Mouse (Mus musculus): ENCODE data around the gene Atp8b4.

DNA sequence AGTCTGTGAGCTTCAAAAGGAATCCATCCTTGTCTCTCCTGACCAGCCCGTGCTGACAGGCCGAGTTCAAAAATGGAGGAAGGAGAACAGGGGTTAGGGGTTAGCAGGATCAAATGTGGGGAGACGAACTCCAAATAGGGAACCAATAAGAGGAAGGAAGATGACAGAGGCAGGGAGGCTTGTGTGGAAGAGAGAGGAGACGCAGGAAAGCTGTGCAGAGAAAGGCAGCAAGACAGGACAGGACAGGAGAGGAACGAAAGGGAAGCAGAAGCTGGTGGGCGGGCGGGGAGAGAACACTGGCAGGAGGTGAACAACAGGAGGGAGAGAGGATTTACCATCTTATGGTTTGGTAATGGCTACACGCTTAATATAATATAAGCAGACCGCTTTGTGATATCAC, 3.6 kb downstream of the Atp8b4 start:
- TF ChIP-seq POLR2A (IDR thresholded peaks at IDR 0.05; ENCODE audit: borderline replicate concordance, extremely low read depth, low read depth, low read length) (no peak), CTCF (IDR thresholded peaks at IDR 0.05; ENCODE audit: insufficient read depth, low read length) (no peak)
